Mouse (Mus musculus): ENCODE results near the gene Ints5.
"Not testable (repeated sequence)": the region's sequence is repeated elsewhere in the genome, so short reads cannot be mapped to it uniquely, and the experiment has no call there.

Ints5 gene
- long read RNA-seq, experiment 1, transcript Ints5-201 (2 exons, 3,274 nt), result major isoform, 7 of 10 reads
- long read RNA-seq, experiment 1, partial matches to known transcripts, result 0 of 10 reads
- long read RNA-seq, experiment 1, other reads (novel, unspliced or antisense), result 3 of 10 reads
- long read RNA-seq, experiment 2, partial matches to known transcripts, result 0 of 2 reads
- long read RNA-seq, experiment 2, other reads (novel, unspliced or antisense), result 1 of 2 reads

DNA sequence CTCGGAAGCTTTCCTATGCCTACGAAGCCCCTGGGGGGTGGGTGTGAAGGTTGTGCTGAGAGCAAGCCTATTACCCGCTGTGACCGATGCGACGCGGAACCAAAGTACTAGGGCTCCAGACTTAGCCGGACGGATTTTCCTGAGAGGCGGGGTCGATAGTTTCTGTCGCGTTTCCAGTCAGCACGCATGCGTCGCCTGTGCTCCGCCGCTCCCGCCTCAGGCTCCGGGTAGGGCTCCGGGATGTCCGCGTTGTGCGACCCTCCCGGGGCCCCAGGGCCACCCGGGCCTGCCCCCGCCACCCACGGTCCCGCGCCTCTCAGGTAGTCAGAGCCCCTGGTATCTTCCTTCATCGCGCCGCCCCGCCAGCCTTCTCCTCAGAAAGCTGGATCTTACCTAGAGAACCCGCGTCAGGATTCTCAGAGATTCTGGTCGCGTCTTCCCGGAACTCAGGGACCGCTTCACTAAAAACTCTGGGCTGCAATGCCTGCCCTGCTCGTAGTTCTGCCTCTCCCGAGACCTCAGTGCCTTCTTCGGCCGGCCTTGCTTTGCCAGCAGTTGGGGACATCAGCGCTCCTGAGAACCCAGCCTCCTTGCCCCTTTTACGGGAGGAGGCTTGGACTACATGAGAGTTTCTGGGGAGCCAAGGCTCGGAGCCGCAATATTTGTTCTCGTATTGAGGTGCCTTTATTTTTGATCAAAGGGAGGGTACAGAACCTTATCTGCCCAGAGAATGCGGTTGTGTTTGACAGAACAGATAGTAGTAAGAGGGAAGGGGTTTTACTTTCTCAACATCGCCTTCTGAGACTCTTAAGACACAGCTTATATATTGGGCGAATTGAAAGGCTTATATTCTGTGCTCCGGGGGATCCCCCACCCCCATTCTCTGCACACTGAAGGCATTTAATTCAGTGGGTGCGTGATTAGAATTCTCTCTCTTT is at the start of gene Ints5:
Ints5 (plus strand) TSS at position 177 of the 938 bp plus-strand sequence.
- intact Hi-C loops (cut with DNase I), result no loop called here

DNA sequence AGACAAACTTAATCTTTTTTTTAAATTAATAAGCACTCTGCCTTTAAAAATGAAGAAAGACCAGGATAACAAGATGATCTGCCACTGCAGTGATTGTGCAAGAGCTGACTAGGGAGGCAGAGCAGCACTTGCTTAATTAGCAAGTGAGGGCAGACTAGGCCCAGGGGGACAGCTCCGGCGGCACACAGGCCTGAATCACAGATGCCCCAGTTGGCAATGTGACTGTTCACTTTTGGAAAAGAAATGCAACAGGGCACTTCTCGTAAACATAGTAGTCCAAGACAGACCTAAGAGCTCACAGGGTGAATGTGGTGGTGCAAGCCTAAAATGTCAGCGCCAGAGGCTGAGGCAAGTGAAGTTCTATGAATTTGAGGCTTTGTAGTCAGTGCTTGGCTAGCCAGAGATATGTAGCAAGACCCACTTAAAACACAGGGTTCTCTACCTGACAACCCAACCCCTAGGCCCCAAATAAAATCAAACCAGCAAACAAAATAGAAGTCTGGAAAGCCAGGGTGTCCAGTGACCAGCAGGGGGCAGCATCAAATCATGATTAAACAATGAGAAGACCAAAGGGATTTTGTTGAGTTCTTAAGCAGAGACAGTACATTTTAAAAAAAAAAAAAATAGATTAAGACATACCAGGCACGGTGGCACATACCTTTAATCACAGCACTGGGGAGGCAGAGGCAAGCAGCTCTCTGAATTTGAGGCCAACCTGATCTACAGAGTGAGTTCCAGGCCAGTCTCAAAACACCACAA is 48.3 kb upstream of the Ints5 start:
- intact Hi-C loops (cut with DNase I), result no loop called here

DNA sequence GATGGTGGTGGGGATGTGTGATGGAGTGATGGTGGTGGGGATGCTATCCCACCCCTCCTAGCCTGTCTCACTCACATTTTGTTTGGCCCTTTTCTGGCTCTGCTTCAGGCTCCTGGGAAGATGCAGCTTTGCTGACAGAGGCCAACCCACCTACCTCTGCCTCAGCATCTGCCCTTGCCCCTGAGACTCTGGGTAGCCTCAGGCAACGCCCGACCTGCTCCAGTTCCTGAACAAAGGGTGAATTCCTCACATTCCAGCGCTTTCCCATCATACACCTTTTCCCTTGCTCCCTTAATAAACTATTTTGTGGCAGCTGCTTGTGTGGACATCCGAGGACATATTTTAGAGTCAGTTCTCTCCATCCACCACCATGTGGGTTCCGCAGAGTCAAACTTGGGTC is 44.4 kb upstream of the Ints5 start:
- intact Hi-C loops (cut with DNase I), result no loop called here

DNA sequence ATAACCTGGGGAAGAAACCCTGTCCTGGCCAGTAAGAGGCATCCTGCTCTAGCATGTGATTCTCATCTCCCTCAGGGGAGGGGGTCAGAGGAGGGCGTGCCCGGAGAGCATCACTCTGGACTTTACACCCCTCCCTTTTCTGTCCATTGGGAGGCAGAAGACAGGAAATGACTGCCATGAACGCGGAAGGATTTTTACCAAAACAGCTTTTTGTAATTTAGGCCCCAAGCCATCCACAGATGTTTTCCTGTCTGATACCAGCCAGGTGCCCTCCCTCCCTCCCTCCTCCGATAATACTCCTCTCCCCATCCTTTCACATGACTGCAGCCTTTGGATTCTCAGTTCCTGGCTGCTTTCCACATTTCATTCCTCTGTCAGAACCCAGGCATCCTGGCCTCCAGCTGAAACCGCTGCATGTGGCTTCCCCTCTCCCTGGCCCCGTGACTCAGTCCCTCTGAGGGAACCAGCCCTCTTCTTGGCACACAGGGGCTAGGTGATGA is 42.4 kb upstream of the Ints5 start, which contains the start of gene Lrrn4cl:
Lrrn4cl (plus strand) TSS at position 367 of the 500 bp plus-strand sequence.
- intact Hi-C loops (cut with DNase I), result no loop called here

DNA sequence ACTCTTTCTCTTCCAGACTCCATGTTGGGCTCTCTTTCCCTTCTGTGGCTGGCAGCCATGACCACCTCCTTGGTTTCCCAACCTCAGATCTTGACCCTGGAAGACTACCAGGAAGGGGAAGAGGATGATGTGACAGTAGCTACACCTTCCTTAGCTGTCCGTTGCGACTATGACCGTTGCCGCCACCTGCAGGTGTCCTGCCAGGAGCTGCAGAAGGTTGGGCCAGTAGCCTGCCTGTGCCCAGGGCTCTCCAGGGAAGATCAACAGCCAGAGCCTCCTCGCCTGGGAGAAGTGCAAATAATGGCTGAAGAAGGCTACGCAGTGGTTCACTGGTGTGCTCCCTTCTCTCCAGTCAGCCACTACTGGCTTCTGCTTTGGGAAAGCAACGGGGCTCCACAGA is 41.2 kb upstream of the Ints5 start:
- intact Hi-C loops (cut with DNase I), result no loop called here

DNA sequence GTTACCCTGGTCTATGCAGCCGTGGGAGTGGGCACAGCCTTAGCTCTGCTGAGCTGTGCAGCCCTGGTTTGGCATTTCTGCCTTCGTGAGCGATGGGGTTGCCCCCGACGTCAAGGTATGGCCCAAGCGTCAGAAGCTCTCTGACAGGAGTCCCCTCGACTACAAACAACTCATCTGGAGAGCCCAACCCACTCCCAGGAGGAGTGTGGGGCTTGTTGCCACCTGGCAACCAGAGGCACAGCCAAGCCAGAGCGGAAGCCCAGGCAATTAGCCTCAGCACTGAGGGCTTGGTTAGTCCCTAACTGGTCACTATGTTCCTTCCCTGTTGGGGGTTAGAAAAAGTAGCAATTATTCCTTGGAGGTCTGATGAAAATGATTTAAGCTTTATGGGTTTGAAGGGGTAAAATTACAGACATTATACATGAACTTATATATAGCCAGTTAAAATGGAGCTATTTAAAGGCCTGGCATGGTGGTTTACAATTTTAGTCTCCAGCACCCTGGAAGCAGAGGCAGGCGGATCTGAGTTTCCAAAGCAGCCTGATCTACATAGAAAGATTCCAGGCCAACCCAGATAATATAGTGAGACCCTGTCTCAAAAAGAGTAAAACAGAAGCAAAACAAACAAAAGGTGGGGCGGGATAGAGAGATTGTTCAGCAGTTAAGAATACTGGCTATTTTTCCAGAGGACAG is 40.4 kb upstream of the Ints5 start:
- intact Hi-C loops (cut with DNase I), result no loop called here

DNA sequence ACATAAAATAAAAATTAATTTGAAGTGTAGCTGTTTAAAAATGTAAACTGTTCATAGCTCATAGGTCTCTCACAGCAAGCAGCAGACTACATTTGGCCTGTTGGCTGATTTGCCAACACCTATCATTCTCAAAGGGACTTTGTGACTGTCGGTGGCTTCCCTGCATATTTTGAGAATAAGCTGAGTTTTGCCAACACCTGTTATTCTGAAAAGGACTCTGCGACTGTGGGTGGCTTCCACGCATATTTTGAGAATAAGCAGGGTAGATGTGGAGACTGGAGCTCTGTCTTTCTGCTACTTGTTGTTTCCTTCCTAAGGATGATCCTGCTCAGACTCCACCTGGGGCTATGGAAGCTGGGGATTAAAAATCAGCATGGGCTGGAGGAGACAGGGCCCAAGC is 39.7 kb upstream of the Ints5 start:
- intact Hi-C loops (cut with DNase I), result no loop called here

DNA sequence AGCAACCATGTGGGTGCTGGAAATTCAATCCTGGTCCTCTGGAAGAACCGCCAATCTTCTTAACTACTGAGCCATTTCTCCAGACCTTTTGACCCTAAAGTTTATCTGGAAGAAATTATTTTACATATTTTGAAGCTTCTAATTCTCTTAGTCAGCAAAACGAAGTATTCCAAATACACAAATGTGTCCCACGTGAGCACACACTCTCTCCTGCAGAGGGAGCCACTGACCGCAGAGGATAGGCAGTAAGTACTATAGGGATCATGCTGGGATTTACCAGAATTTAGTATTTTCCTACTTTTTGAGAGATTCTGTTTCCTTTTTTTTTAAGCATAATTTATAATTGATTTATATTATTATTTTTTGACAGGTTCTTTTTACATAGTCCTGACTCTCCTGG is 35.1 kb upstream of the Ints5 start:
- intact Hi-C loops (cut with DNase I), result loop anchor here (5.0 kb wide), 2 partner anchors 225 to 250 kb away; no protein-coding TSS in a partner anchor

DNA sequence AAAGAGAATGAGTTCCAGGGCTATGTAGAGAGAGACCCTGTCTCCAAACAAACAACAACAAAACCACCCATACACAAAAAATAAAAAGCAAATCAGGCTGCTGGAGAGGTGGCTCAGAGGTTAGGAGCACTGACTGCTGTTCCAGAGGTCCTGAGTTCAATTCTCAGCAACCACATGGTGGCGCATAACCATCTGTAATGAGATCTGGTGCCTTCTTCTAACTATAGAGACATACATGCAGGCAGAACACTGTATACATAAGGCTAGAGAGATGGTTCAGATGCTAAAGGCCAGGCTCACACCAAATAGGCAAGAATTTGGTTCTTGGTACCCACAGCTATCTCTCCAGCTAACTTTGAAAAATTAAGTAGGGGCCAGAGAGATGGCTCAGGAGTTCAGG is 33.8 kb upstream of the Ints5 start:
- intact Hi-C loops (cut with DNase I), result loop anchor here (5.0 kb wide), 2 partner anchors 223 to 248 kb away; no protein-coding TSS in a partner anchor

DNA sequence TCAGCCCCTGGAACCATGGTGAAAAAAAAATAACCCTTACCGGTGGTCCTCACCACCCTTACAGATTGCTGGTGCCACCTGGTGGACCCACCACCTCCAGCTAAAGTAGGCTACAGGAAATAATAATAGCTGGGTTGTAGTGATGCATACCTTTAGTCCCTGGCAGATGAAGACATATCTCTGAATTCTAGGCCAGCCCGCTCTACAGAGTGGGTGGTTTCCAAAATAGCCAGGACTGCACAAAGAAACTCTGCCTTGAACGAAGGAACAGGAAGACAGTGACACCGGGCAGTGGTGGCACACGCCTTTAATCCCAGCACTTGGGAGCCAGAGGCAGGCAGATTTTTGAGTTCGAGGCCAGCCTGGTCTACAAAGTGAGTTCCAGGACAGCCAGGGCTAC is 28.5 kb upstream of the Ints5 start:
- intact Hi-C loops (cut with DNase I), result loop anchor here (5.0 kb wide), 1 partner anchor 43 kb away; no protein-coding TSS in a partner anchor

DNA sequence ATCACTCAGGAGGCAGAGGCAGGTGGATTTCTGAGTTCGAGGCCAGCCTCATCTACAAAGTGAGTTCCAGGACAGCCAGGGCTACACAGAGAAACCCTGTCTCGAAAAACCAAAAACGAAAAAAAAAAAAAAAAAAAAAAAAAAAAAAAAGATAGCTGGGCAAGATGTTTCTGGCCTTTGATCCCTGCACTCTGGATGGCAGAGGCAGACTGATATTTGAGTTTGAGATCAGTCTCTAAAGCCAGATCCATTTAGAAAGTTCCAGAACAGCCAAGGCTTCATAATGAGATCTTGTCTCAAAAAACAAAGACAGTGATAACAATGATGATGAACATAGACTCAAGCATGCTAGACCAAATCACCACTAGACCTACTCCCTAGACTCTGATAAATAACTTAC is 22.4 kb upstream of the Ints5 start:
- intact Hi-C loops (cut with DNase I), result not testable (repeated sequence)

DNA sequence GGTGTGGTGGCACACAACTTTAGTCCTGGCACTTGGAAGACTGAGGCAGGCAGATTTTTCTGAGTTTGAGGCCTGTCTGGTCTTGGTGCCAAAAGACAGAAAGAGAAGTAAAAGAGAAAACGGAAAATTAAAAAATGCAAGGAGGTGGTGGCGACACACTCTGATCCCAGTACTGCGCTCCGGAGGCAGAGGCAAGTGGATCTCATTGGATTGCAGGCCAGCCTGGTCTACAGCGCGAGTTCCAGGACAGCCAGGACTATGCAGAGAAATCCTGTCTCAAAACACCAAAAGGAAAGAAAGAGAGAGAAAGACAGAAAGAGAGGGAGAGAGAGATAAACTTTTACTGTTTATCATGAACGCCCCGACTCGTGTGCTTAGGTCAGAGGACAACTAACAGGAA is 22.0 kb upstream of the Ints5 start:
- intact Hi-C loops (cut with DNase I), result no loop called here

DNA sequence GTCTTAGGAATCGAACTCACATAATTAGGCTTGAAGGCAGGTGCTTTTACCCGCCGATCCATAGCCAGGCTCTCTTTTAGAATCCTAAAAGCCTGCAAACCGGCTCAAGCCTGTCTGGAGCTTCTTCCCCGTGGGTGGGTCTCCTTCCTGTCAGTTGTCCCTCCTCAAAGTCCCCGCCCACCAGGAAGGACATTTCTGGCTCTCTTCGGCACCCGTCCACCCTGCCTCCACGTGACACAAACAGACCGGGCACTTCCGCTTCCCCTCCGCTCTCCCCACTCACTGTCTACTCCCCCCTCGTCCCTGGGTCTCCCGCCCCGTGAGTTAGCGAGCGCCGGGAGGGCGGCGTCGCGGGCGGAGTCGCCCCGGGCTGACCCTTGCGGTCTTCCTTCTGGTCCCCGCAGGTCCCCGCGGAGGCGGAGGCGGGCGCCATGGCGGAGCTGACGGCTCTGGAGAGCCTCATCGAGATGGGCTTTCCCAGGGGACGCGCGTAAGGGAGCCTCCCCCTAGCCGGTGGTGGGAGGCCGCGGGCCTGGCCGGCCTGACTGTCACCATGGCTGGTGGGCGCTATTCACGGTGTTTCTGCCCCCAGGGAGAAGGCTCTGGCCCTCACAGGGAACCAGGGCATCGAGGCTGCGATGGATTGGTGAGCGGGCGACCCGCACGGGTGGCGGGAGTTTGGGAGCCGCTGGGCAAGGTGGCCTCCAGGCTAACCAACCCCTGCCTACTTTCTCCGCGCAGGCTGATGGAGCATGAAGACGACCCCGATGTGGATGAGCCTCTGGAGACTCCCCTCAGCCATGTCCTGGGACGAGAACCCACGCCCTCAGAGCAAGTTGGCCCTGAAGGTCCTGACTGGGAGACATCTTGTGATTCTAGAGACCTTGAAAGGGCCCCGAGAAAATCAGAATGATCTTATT is 21.3 kb upstream of the Ints5 start, which contains the start of gene Ubxn1:
Ubxn1 (plus strand) TSS at position 230 of the 920 bp plus-strand sequence.
- intact Hi-C loops (cut with DNase I), result no loop called here

DNA sequence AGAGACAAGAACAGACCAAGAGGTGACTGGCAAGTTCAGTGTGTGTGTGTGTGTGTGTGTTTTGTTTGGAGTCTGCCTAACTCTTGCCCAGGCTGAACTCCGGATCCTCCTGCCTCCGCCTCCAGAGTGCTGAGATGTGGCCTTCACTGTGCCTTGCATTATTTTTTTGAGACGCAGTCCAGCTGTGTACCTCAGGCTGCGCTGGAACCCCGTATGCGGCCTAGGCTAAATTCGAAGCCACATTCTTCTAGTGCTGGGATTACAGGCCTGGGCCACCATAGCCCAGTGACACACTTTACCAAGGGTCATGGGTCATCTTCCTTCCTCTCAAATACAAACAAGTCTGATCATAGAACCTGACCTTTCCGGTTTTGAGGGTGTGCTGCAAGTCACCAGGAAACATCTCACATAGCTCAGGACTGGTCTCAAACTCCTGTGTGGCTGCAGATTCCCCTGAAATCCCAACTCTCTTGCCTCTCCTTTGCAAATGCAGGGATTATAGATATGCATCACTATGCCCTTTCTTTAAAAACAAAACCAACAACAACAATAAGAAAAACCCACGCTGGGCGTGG is 20.5 kb upstream of the Ints5 start:
- intact Hi-C loops (cut with DNase I), result no loop called here

DNA sequence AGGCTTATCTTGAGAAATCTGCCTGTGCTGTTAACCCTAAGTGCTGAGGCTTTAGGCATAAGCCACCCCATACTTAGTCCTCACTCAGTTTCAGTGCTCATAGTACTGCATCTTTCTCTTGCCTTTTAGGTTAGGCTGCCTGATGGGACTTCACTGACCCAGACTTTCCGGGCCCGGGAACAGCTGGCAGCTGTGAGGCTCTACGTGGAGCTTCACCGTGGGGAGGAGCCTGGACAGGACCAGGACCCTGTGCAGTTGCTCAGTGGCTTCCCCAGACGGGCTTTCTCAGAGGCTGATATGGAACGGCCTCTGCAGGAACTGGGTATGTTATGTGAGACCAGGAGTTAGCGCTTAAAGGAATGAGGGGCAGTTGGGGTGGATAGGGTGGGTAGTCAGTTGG is 17.8 kb upstream of the Ints5 start:
- intact Hi-C loops (cut with DNase I), result no loop called here

DNA sequence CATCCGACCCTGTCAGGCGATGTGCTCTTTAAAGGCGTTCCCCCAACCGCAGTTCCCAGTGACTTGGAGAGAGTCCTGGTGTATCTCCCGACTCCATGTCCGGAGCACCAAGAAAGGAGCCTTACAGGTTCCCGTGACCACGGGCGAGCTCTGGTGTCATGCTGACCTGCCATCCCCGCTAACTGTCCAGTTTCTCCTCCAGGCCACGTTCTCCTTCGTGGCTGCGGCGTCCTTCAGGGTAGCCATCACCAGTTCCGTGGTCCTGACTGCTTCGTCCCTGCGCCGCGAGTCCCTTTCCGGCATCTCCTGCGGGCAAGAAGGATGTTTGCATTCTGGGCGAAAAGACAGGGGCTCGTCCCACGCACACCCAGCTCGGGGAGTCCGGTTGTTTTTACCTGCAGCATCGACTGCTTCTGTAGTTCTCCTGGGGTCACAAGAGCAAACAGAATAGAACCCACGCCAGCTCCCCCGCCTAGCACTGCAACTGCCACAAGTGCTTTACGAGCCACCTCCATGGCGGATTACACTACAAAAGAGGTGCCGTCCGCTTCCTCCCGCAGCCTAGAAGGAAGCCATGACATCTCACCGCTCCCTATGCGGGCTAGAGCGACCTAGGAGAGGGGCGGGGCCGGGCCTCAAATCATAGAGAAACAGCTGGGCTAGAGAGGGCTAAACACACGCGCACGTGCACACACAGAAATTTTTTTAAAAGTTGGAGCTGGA is 12.3 kb upstream of the Ints5 start, which contains the start of gene Uqcc3:
Uqcc3 (minus strand) TSS at position 613 of the 723 bp plus-strand sequence.
- intact Hi-C loops (cut with DNase I), result no loop called here

DNA sequence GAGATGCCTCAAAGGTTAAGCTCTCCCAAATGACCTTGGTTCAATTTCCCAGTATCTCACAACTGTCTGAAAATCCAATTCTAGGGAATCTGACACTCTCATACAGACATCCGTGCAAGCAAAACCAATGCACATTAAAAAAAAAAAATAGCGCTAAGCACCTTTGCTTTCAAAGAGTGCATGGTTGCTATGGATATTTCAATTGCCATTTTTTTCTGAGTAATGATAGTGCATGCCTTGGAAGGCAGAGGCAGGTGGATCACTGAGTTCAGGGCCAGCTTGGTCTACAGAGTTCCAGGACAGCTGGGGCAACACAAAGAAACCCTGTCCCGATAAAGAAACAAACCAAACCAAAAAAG is 11.8 kb upstream of the Ints5 start:
- intact Hi-C loops (cut with DNase I), result no loop called here

DNA sequence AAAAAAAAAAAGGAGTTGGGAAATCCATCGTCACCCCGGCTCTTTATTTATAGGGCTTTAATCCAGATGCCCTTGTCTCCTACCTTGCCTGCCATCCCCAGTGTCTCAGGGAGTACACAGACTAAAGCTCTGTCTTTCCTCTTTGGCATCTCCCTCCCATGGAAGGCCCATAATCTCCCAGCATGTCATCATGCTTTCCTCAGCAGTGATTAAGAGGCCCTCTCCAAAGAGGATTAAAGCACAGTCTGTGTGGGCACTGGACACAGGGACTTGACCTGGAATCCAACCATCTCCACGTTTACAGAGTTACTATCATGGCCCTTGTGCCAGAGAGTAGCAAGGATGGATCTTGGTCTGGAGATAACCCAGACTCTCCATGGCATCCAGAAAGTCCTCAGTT is 9.2 kb upstream of the Ints5 start, which contains the start of the genes Lbhd1 and Gm49403:
Lbhd1 (plus strand) TSS at position 117 of the 400 bp plus-strand sequence.
Gm49403 (plus strand) TSS at position 315 of the 400 bp plus-strand sequence.
- intact Hi-C loops (cut with DNase I), result no loop called here
